Mouse (Mus musculus): ENCODE data around the gene Alk. TPM values are rescaled to one million over a fixed set of nuclear protein-coding genes. Genes with fewer than 3 reads are reported as not detected.

Alk gene
- polyA plus RNA-seq, 1 experiment, result not detected

GRCm38 (mm10) chr17:71862895-71863294 is 741.5 kb downstream of the Alk start:
- no peak overlapping the region for H3K9ac ChIP-seq (ENCODE audit: low read depth, poor library complexity, severe bottlenecking)
- H3K27ac ChIP-seq (ENCODE audit: insufficient read depth, low read length), result no peak overlapping the region
- no peak overlapping the region for H3K4me3 ChIP-seq (ENCODE audit: low read depth, low read length)
- no peaks in the 10 kb centered on the region for H3K27me3 ChIP-seq (ENCODE audit: control insufficient read depth, insufficient read depth, low read length, poor library complexity, severe bottlenecking)
- no peaks in the 10 kb centered on the region; the same call in 1 of the 2 replicates for H3K9me3 ChIP-seq (replicated peaks; ENCODE audit: control insufficient read depth, insufficient read depth, low read length, poor library complexity, severe bottlenecking)
- H3K4me1 ChIP-seq (ENCODE audit: control insufficient read depth, insufficient read depth, low read length), result no peaks in the 10 kb centered on the region
- H3K36me3 ChIP-seq (ENCODE audit: control insufficient read depth, insufficient read depth, low read length, poor library complexity, severe bottlenecking), result no peaks in the 10 kb centered on the region
- TF ChIP-seq POLR2A (IDR thresholded peaks at IDR 0.05; ENCODE audit: insufficient read depth, low read length), result no peak
- TF ChIP-seq EP300 (IDR thresholded peaks at IDR 0.05; ENCODE audit: insufficient read depth, low read depth, low read length), result no peak
- TF ChIP-seq CTCF (IDR thresholded peaks at IDR 0.05; ENCODE audit: low read depth, low read length), result no peak

DNA sequence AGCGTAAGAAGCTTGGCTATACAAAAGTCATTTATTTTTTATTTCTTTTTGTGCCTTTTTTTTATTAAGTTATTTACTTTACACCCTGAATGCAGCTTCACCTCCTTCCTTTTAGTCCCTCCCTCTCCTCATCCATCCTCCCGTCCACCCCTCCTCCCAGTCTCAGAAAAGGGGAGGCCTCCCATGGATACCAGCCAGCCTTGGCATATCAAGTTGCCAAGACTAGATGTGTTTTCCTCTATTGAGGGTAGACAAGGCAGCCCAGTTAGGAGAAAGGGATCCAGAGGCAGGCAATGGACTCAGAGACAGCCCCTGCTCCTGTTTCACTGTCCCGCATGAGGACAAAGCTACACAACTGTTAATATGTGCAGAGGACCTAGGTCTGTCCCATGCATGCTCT is 742.2 kb downstream of the Alk start:
- TF ChIP-seq EP300 (IDR thresholded peaks at IDR 0.05; ENCODE audit: insufficient read depth, low read depth, low read length), result no peak
- no peak for TF ChIP-seq CTCF (IDR thresholded peaks at IDR 0.05; ENCODE audit: low read depth, low read length)
- no peak for TF ChIP-seq POLR2A (IDR thresholded peaks at IDR 0.05; ENCODE audit: insufficient read depth, low read length)
- Histone ChIP-seq H3K27me3 (ENCODE audit: control insufficient read depth, insufficient read depth, low read length, poor library complexity, severe bottlenecking) (no peaks in the 10 kb centered on the region), H3K9me3 (replicated peaks; ENCODE audit: control insufficient read depth, insufficient read depth, low read length, poor library complexity, severe bottlenecking) (no peaks in the 10 kb centered on the region; the same call in 1 of the 2 replicates), H3K4me1 (ENCODE audit: control insufficient read depth, insufficient read depth, low read length) (no peaks in the 10 kb centered on the region), H3K36me3 (ENCODE audit: control insufficient read depth, insufficient read depth, low read length, poor library complexity, severe bottlenecking) (no peaks in the 10 kb centered on the region), H3K9ac (ENCODE audit: low read depth, poor library complexity, severe bottlenecking) (no peak overlapping the region), H3K4me3 (ENCODE audit: low read depth, low read length) (no peak overlapping the region), H3K27ac (ENCODE audit: insufficient read depth, low read length) (no peak overlapping the region)

- Histone ChIP-seq H3K4me3 (ENCODE audit: low read depth, low read length) (no peak overlapping the region), H3K4me1 (ENCODE audit: control insufficient read depth, insufficient read depth, low read length) (no peaks in the 10 kb centered on the region), H3K27me3 (ENCODE audit: control insufficient read depth, insufficient read depth, low read length, poor library complexity, severe bottlenecking) (no peaks in the 10 kb centered on the region), H3K36me3 (ENCODE audit: control insufficient read depth, insufficient read depth, low read length, poor library complexity, severe bottlenecking) (no peaks in the 10 kb centered on the region), H3K27ac (ENCODE audit: insufficient read depth, low read length) (no peak overlapping the region), H3K9me3 (replicated peaks; ENCODE audit: control insufficient read depth, insufficient read depth, low read length, poor library complexity, severe bottlenecking) (no peaks in the 10 kb centered on the region), H3K9ac (ENCODE audit: low read depth, poor library complexity, severe bottlenecking) (no peak overlapping the region)
- TF ChIP-seq EP300 (IDR thresholded peaks at IDR 0.05; ENCODE audit: insufficient read depth, low read depth, low read length), result no peak
- no peak for TF ChIP-seq CTCF (IDR thresholded peaks at IDR 0.05; ENCODE audit: low read depth, low read length)
- TF ChIP-seq POLR2A (IDR thresholded peaks at IDR 0.05; ENCODE audit: insufficient read depth, low read length), result no peak
Observed at GRCm38 (mm10) chr17:71831960-71832359, 772.5 kb downstream of the Alk start.

DNA sequence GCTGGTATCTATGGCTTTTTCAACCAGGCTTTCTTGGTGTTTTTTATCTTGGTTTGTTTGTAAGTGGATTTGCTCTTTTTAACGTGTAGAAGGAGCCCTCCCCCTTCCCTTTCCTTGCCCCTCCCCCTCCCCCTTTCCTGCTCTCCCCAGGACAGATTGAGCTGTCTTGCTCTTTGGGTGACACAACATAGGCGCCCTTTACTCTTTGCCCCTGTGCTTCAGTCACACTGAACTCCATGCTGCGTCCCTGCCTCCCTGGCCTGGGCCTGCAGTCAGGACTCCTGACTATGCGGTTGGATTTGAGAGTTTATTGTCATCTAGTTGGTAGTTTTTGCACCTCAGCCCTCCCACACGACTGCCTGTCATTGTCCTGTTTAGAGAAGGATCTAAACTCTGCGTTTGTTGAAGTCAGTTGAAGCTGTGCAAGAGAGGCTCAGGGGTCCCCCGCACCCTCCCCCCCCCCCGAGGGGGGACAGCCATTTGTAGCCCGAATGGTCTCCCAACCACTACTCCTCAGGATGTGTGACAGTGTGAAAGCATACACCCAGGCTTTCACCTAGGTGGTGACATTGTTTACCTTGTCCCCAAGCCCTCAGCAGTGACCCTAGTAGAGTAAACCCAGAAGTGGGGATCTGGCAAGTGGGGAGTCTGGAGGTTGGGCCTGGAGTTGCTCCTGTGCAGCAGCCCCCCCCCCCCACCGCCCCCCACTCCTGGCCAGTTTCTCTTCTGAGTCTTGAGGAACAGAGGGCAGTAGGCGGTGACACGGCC is 775.6 kb downstream of the Alk start:
- H3K27ac ChIP-seq (ENCODE audit: insufficient read depth, low read length), result no peak overlapping the region
- no peaks in the 10 kb centered on the region for H3K4me1 ChIP-seq (ENCODE audit: control insufficient read depth, insufficient read depth, low read length)
- no peaks in the 10 kb centered on the region for H3K27me3 ChIP-seq (ENCODE audit: control insufficient read depth, insufficient read depth, low read length, poor library complexity, severe bottlenecking)
- H3K4me3 ChIP-seq (ENCODE audit: low read depth, low read length), result no peak overlapping the region
- no peaks in the 10 kb centered on the region for H3K36me3 ChIP-seq (ENCODE audit: control insufficient read depth, insufficient read depth, low read length, poor library complexity, severe bottlenecking)
- no peak overlapping the region for H3K9ac ChIP-seq (ENCODE audit: low read depth, poor library complexity, severe bottlenecking)
- H3K9me3 ChIP-seq (replicated peaks; ENCODE audit: control insufficient read depth, insufficient read depth, low read length, poor library complexity, severe bottlenecking), result no peaks in the 10 kb centered on the region
- TF ChIP-seq CTCF (IDR thresholded peaks at IDR 0.05; ENCODE audit: low read depth, low read length) (no peak), EP300 (IDR thresholded peaks at IDR 0.05; ENCODE audit: insufficient read depth, low read depth, low read length) (no peak), POLR2A (IDR thresholded peaks at IDR 0.05; ENCODE audit: insufficient read depth, low read length) (no peak)

DNA sequence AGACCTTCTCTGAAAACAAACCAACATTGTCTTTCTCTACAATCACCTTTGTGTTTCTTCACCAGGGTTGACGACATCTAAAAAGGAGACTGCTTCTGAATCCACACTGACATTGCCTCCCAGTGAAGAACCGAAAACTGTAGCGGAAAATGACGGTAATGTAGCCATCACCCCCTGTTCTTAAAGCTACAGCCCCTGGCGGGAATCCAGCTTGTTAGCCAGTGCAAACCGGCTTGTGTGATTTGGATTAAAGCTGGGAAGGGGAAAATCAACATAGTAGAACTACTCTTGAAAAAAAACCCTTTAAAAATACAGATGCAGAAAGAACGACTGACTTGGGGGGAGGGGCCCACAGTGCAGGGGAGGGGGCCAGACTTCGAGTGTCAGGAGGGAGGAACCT is 776.8 kb downstream of the Alk start:
- H3K9ac ChIP-seq (ENCODE audit: low read depth, poor library complexity, severe bottlenecking), result no peak overlapping the region
- TF ChIP-seq POLR2A (IDR thresholded peaks at IDR 0.05; ENCODE audit: insufficient read depth, low read length), result no peak
- TF ChIP-seq CTCF (IDR thresholded peaks at IDR 0.05; ENCODE audit: low read depth, low read length), result no peak
- TF ChIP-seq EP300 (IDR thresholded peaks at IDR 0.05; ENCODE audit: insufficient read depth, low read depth, low read length), result no peak
- H3K4me1 ChIP-seq (ENCODE audit: control insufficient read depth, insufficient read depth, low read length), result no peaks in the 10 kb centered on the region
- H3K27me3 ChIP-seq (ENCODE audit: control insufficient read depth, insufficient read depth, low read length, poor library complexity, severe bottlenecking), result no peaks in the 10 kb centered on the region
- H3K36me3 ChIP-seq (ENCODE audit: control insufficient read depth, insufficient read depth, low read length, poor library complexity, severe bottlenecking), result no peaks in the 10 kb centered on the region
- H3K9me3 ChIP-seq (replicated peaks; ENCODE audit: control insufficient read depth, insufficient read depth, low read length, poor library complexity, severe bottlenecking), result no peaks in the 10 kb centered on the region
- H3K4me3 ChIP-seq (ENCODE audit: low read depth, low read length), result no peak overlapping the region
- no peak overlapping the region for H3K27ac ChIP-seq (ENCODE audit: insufficient read depth, low read length)

DNA sequence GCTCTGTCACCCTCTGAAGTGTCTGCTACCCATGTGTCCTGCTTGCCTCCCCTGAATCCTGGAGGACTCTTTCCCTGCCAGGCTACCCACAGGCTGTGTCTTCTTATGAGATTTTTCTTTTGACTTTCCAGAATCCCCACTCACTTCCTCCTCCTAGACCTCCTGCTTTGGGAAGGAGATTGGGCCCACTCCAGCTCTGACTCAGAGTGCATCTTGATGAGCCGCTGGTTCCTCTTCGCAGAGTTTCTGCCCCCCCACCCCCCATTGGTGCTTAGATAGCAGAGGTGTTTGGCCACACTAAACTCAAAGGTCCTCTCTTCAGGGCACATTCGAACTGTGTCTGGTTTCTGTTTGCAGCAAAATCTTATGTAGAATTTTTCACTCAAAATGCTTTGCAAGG is 777.8 kb downstream of the Alk start:
- no peak overlapping the region for H3K9ac ChIP-seq (ENCODE audit: low read depth, poor library complexity, severe bottlenecking)
- no peaks in the 10 kb centered on the region for H3K9me3 ChIP-seq (replicated peaks; ENCODE audit: control insufficient read depth, insufficient read depth, low read length, poor library complexity, severe bottlenecking)
- no peaks in the 10 kb centered on the region for H3K36me3 ChIP-seq (ENCODE audit: control insufficient read depth, insufficient read depth, low read length, poor library complexity, severe bottlenecking)
- no peak for TF ChIP-seq EP300 (IDR thresholded peaks at IDR 0.05; ENCODE audit: insufficient read depth, low read depth, low read length)
- TF ChIP-seq CTCF (IDR thresholded peaks at IDR 0.05; ENCODE audit: low read depth, low read length), result no peak
- TF ChIP-seq POLR2A (IDR thresholded peaks at IDR 0.05; ENCODE audit: insufficient read depth, low read length), result no peak
- no peak overlapping the region for H3K27ac ChIP-seq (ENCODE audit: insufficient read depth, low read length)
- no peaks in the 10 kb centered on the region for H3K4me1 ChIP-seq (ENCODE audit: control insufficient read depth, insufficient read depth, low read length)
- no peaks in the 10 kb centered on the region for H3K27me3 ChIP-seq (ENCODE audit: control insufficient read depth, insufficient read depth, low read length, poor library complexity, severe bottlenecking)
- H3K4me3 ChIP-seq (ENCODE audit: low read depth, low read length), result no peak overlapping the region
